Mouse (Mus musculus) hindbrain, embryonic 16.5 days (tissue): ENCODE measurements around the gene Dnmt3a. TPM values are rescaled to one million over a fixed set of nuclear protein-coding genes. Genes with fewer than 3 reads are reported as not detected.

ENCODE experiments used
- ATAC-seq: fragments of 200-750 bp; cut with Nextera tagmentation; 2 replicates; pipeline ENCODE4 v1.8.0; 2017; ENCODE audit warnings: moderate TSS enrichment, moderate library complexity
- H3K27ac ChIP-seq: fragments of 300-500 bp; sonication (generic); 2 replicates; pipeline ENCODE4 v1.5.1; 2014; ENCODE audit warnings: low read depth, mild to moderate bottlenecking, control low read depth, low read length, moderate library complexity
- H3K27me3 ChIP-seq: fragments of 300-500 bp; sonication (generic); replicated peaks from 2 replicates; pipeline ENCODE4 v1.6.1; 2014; ENCODE audit warnings: low read length; ENCODE audit not compliant: control insufficient read depth, insufficient read depth
- H3K36me3 ChIP-seq: fragments of 300-500 bp; sonication (generic); 2 replicates; pipeline ENCODE4 v1.6.1; 2014; ENCODE audit warnings: mild to moderate bottlenecking, low read length, moderate library complexity, mixed read lengths; ENCODE audit not compliant: control insufficient read depth, insufficient read depth
- H3K4me1 ChIP-seq: fragments of 300-500 bp; sonication (generic); 2 replicates; pipeline ENCODE4 v1.6.1; 2014; ENCODE audit warnings: low read depth, low read length; ENCODE audit not compliant: control insufficient read depth, insufficient read depth
- H3K4me2 ChIP-seq: fragments of 300-500 bp; sonication (generic); 2 replicates; pipeline ENCODE4 v1.6.1; 2014; ENCODE audit warnings: mild to moderate bottlenecking, low read length, control low read depth, moderate library complexity
- H3K4me3 ChIP-seq: fragments of 300-500 bp; sonication (generic); 2 replicates; pipeline ENCODE4 v1.5.1; 2014; ENCODE audit warnings: mild to moderate bottlenecking, low read length, control low read depth, moderate library complexity
- H3K9ac ChIP-seq: fragments of 300-500 bp; sonication (generic); 2 replicates; pipeline ENCODE4 v1.6.1; 2014; ENCODE audit warnings: low read depth, mild to moderate bottlenecking, control low read depth, low read length, moderate library complexity
- H3K9me3 ChIP-seq: fragments of 300-500 bp; sonication (generic); 2 replicates; pipeline ENCODE4 v1.6.1; 2014; ENCODE audit warnings: mild to moderate bottlenecking, low read length, moderate library complexity; ENCODE audit not compliant: control insufficient read depth
- WGBS: fragments of 180-500 bp; shearing (Covaris S2); extraction: QIAGEN DNeasy Blood & Tissue Kit; methylation state at CpG from one replicate; pipeline ENCODE4 v1.1.7; 2014; 5-methylcytosine and 5-hydroxymethylcytosine counted together
- polyA plus RNA-seq: library from polyadenylated mRNA; unstranded; fragments of >200 nt; fragmentation: Nextera tagmentation; extraction: Ambion mirVana; gene quantifications from 2 replicates; pipeline ENCODE4 v1.2.1, GENCODE M21; 2015

Dnmt3a gene
- polyA plus RNA-seq, 1 experiment from 2014 or later = 104 TPM

DNA sequence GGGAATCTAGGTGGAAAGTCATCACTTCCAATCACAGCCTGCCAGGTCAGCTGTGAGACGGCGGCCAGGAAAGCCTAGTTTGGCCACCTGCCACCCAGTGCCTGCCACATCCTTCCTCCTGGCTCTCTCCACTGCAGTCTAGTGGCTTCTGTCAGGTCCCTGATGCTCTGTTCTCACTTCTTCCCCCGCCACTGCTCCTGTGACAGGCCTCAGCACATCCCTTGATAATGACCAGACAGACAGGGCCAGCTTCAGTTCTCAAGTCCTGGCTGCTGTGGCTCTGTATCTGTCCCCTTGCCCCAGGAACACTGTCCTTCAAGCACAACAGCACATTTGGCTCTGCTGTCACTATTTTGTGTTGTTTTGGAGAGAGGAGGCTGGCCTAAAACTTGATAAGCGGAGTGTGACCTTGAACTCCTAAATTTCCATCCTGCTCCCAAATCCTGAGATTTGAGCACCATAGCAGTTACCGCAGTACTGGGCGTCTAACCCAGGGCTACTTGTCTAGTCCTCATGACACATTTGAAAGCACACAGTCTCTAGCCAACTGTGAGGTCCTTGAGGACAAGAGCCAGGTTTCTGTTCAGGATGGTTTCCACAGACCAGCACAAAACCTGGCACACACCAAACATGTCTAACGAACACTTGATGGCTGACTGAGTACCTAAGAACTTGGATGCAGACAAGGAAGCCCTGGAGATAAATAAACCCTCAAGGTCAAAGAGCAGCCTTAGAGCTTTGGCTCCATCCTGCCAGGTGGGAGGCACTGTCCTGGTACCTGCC lies 63.1 kb downstream of the Dnmt3a start:
- Histone ChIP-seq H3K9me3 (no peaks in the 10 kb centered on the region), H3K36me3 (peaks cover 15% of the 10 kb centered on the region; the same call in 1 of the 2 replicates), H3K27me3 (no peaks in the 10 kb centered on the region), H3K9ac (no peak overlapping the region), H3K4me3 (no peak overlapping the region), H3K4me2 (no peak overlapping the region), H3K4me1 (peaks cover 14% of the 10 kb centered on the region), H3K27ac (no peak overlapping the region)
- WGBS = 73% methylated on average over 7 of the region's 7 CpGs
- ATAC-seq = no peak

- Histone ChIP-seq H3K27ac (no peak overlapping the region), H3K36me3 (peaks cover 15% of the 10 kb centered on the region; the same call in 1 of the 2 replicates), H3K4me1 (peaks cover 14% of the 10 kb centered on the region), H3K27me3 (no peaks in the 10 kb centered on the region), H3K4me2 (no peak overlapping the region), H3K9me3 (no peaks in the 10 kb centered on the region), H3K9ac (no peak overlapping the region), H3K4me3 (no peak overlapping the region)
- 92% methylated on average over 5 of the region's 5 CpGs for WGBS
- no peak for ATAC-seq
Measured at GRCm38 (mm10) chr12:3870024-3870423, 64.2 kb downstream of the Dnmt3a start.

DNA sequence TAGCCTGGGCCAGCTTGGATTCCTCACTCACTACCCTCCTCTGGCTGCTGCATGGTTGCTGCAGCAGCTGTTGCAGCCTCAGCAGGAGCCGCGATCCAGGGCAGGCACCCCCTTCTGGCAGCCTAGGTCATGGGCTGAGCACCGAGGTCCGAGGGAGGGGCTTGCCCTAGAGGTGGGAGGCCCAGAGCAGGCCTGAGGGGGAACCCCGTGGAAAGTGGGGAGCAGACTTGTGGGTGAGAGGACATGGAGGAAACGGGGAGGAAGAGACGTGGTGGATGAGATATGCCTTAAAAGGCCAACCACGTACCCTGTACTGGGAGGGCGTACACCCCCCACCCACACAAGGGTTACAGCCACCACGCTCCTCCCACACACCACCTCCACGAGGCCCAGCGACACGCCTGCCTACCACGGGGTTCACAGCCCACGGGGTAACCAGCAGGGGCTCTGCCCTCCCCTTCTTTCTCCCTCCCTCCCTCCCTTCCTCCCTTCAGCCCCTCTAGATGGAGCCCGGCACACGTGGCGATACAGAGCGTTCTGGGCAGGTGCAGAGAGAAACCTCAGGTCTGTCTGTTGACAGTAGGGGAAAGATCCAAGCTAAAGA lies 65.2 kb downstream of the Dnmt3a start:
- no peaks in the 10 kb centered on the region for H3K9me3 ChIP-seq
- peaks cover 14% of the 10 kb centered on the region for H3K4me1 ChIP-seq
- H3K9ac ChIP-seq = peak overlapping the region; percentile 37; the same call in 1 of the 2 replicates
- H3K27me3 ChIP-seq = no peaks in the 10 kb centered on the region
- 17% methylated on average over 16 of the region's 19 CpGs for WGBS
- peaks cover 17% of the 10 kb centered on the region; the same call in 1 of the 2 replicates for H3K36me3 ChIP-seq
- peak; percentile 49 for ATAC-seq
- H3K4me2 ChIP-seq = no peak overlapping the region
- no peak overlapping the region for H3K4me3 ChIP-seq
- peak overlapping the region; percentile 57 for H3K27ac ChIP-seq

DNA sequence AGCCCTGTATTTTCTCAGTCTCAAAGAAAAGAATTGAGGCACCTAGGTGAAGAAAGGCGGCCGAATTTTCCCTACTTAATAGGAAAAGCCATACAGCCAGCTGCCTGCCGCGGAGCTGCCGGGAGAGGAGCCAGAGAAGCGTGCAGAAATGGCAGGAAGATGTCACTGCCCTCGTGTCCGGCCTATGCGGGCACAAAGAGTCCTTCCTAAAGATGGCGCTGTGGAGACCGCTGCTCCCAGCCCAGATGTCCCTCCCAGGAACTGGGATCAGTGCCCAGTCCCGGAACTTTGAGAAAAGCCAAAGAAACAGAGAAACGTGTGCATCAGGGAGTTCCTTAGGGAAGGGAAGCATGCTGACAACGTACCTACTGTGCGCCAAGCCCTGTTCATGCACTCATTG lies 65.8 kb downstream of the Dnmt3a start:
- peak; percentile 43 for ATAC-seq
- Histone ChIP-seq H3K27ac (peak overlapping the region; percentile 57), H3K4me2 (no peak overlapping the region), H3K4me3 (no peak overlapping the region), H3K9ac (no peak overlapping the region; the same call in 1 of the 2 replicates), H3K27me3 (no peaks in the 10 kb centered on the region), H3K4me1 (peaks cover 11% of the 10 kb centered on the region), H3K36me3 (peaks cover 14% of the 10 kb centered on the region; the same call in 1 of the 2 replicates), H3K9me3 (no peaks in the 10 kb centered on the region)
- 16% methylated on average over 15 of the region's 15 CpGs for WGBS

GRCm38 (mm10) chr12:3872410-3873230 lies 66.8 kb downstream of the Dnmt3a start:
- H3K9me3 ChIP-seq = no peaks in the 10 kb centered on the region
- H3K4me1 ChIP-seq = peaks cover 10% of the 10 kb centered on the region
- H3K9ac ChIP-seq = no peak overlapping the region
- H3K4me2 ChIP-seq = no peak overlapping the region
- no peak overlapping the region for H3K4me3 ChIP-seq
- ATAC-seq = no peak
- H3K27ac ChIP-seq = no peak overlapping the region; the same call in 1 of the 2 replicates
- H3K27me3 ChIP-seq = no peaks in the 10 kb centered on the region
- H3K36me3 ChIP-seq = peaks cover 14% of the 10 kb centered on the region; the same call in 1 of the 2 replicates
- WGBS = 76% methylated on average over 9 of the region's 9 CpGs

DNA sequence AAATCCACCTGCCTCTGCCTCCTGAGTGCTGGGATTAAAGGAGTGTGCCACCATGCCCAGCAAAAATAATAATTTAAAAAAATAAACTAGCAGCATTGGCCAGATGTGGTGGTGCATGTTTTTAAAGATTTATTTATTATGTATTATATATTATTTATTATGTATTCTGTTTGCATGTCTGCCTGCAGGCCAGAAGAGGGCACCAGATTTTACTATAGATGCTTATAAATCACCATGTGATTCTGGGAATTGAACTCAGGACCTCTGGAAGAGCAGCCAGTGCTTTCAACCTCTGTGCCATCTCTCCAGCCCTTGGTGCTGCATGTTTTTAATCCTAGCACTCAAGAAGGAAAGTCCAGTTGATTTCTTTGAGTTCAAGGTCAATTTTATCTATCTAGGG lies 69.7 kb downstream of the Dnmt3a start:
- peaks cover 10% of the 10 kb centered on the region for H3K4me1 ChIP-seq
- H3K4me2 ChIP-seq = no peak overlapping the region
- H3K27ac ChIP-seq = no peak overlapping the region
- peaks cover 12% of the 10 kb centered on the region; the same call in 1 of the 2 replicates for H3K36me3 ChIP-seq
- no peaks in the 10 kb centered on the region for H3K9me3 ChIP-seq
- H3K9ac ChIP-seq = no peak overlapping the region
- no peaks in the 10 kb centered on the region for H3K27me3 ChIP-seq
- ATAC-seq = no peak
- no peak overlapping the region for H3K4me3 ChIP-seq

DNA sequence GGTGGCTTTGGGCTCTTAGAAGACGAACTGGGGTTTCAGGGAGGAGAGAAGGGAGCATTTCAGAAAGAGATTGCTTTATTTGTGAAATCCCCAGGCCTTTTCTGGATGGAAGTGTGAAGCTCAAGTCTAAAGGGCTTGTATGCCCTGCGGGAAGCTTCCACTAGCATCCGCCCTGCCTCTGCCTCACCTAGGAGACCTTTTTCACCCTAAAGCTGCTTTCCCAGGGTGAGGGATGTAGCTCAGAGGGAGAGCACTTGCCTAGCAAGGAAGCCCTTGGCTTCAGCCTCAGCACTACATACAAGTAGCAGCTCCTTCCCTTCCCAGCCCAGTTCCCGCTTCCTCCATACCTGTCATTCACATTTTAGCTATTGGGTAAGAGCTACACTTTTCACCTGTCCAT lies 71.6 kb downstream of the Dnmt3a start:
- no peak overlapping the region for H3K4me3 ChIP-seq
- H3K27ac ChIP-seq = no peak overlapping the region
- H3K36me3 ChIP-seq = peaks cover 12% of the 10 kb centered on the region; the same call in 1 of the 2 replicates
- H3K4me2 ChIP-seq = no peak overlapping the region
- WGBS = 80% methylated on average over 4 of the region's 4 CpGs
- no peaks in the 10 kb centered on the region for H3K9me3 ChIP-seq
- no peaks in the 10 kb centered on the region for H3K27me3 ChIP-seq
- ATAC-seq = no peak
- no peak overlapping the region for H3K9ac ChIP-seq
- no peaks in the 10 kb centered on the region for H3K4me1 ChIP-seq

DNA sequence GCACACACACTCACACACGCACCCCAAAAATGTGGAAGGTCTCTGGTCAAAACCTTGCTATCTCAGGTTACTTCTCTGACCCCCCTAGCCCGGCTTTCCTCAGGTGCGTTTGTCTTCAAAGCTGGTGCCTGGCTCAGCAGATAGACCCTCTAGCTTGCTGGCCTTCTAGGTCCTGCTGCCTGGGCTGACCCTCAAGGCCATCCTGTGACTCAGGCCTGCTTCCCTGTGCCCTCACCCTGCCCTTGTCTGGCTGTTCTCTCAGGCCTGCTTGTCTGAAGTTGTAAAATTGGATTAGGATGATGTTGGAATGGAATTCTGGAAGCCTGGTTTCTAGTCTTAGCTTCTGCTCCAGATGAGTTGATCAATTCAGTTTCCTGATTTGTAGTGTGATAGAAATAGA lies 75.7 kb downstream of the Dnmt3a start:
- peaks cover 20% of the 10 kb centered on the region for H3K4me1 ChIP-seq
- no peak overlapping the region for H3K4me3 ChIP-seq
- no peak overlapping the region for H3K9ac ChIP-seq
- H3K9me3 ChIP-seq = no peaks in the 10 kb centered on the region
- WGBS = 100% methylated on average over 3 of the region's 3 CpGs
- no peaks in the 10 kb centered on the region for H3K27me3 ChIP-seq
- no peak overlapping the region for H3K27ac ChIP-seq
- H3K36me3 ChIP-seq = peaks cover 2% of the 10 kb centered on the region; the same call in 1 of the 2 replicates
- H3K4me2 ChIP-seq = no peak overlapping the region
- ATAC-seq = no peak
